Mouse (Mus musculus) midbrain, embryonic 11.5 days (tissue): ENCODE data around the gene Rps15a. TPM values are rescaled to one million over a fixed set of nuclear protein-coding genes. Genes with fewer than 3 reads are reported as not detected.
A peak's percentile ranks its signal among the peaks of the same experiment; 100 is the strongest.

Experiments
- ATAC-seq: fragments of 200-750 bp; cut with Nextera tagmentation; 2 replicates; pipeline ENCODE4 v1.8.0; 2017; ENCODE audit warnings: moderate TSS enrichment, moderate library complexity; ENCODE audit not compliant: low FRiP score
- DNase-seq: peaks from one replicate; pipeline ENCODE4 v3.0.0; 2015; ENCODE audit warnings: low spot score; ENCODE audit errors: missing footprints
- H3K27ac ChIP-seq: fragments of 300-500 bp; sonication (generic); 2 replicates; pipeline ENCODE4 v1.5.1; 2014; ENCODE audit warnings: low read depth, low read length
- H3K27me3 ChIP-seq: fragments of 300-500 bp; sonication (generic); 2 replicates; pipeline ENCODE4 v1.6.1; 2014; ENCODE audit warnings: mild to moderate bottlenecking, low read length, moderate library complexity, mixed read lengths; ENCODE audit not compliant: control insufficient read depth, insufficient read depth
- H3K36me3 ChIP-seq: fragments of 300-500 bp; sonication (generic); 2 replicates; pipeline ENCODE4 v1.6.1; 2014; ENCODE audit warnings: mild to moderate bottlenecking, low read length, moderate library complexity, mixed read lengths; ENCODE audit not compliant: control insufficient read depth, insufficient read depth
- H3K4me1 ChIP-seq: fragments of 300-500 bp; sonication (generic); 2 replicates; pipeline ENCODE4 v1.6.1; 2014; ENCODE audit warnings: low read length; ENCODE audit not compliant: control insufficient read depth, insufficient read depth
- H3K4me2 ChIP-seq: fragments of 300-500 bp; sonication (generic); 2 replicates; pipeline ENCODE4 v1.6.1; 2014; ENCODE audit warnings: mild to moderate bottlenecking, moderate library complexity
- H3K4me3 ChIP-seq: fragments of 300-500 bp; sonication (generic); 2 replicates; pipeline ENCODE4 v1.5.1; 2014; ENCODE audit warnings: low read depth, low read length
- H3K9ac ChIP-seq: fragments of 300-500 bp; sonication (generic); 2 replicates; pipeline ENCODE4 v1.6.1; 2014; ENCODE audit warnings: low read length
- H3K9me3 ChIP-seq: fragments of 300-500 bp; sonication (generic); 2 replicates; pipeline ENCODE4 v1.6.1; 2016; ENCODE audit warnings: low read length; ENCODE audit not compliant: control insufficient read depth
- WGBS: fragments of 180-500 bp; shearing (Covaris S2); extraction: QIAGEN DNeasy Blood & Tissue Kit; methylation state at CpG from one replicate; pipeline ENCODE4 v1.1.7; 2014; 5-methylcytosine and 5-hydroxymethylcytosine counted together
- polyA plus RNA-seq: library from polyadenylated mRNA; unstranded; fragments of >200 nt; fragmentation: Nextera tagmentation; extraction: Ambion mirVana; gene quantifications from 2 replicates; pipeline ENCODE4 v1.2.1, GENCODE M21; 2014

The Rps15a gene
- polyA plus RNA-seq, 1 experiment from 2014 or later, result 691 TPM

GRCm38 (mm10) chr7:118104458-118105052 lies 11.4 kb downstream of the Rps15a start:
- DNase-seq, result no peak
- H3K27me3 ChIP-seq, result no peaks in the 10 kb centered on the region
- H3K4me2 ChIP-seq, result no peak overlapping the region
- 83% methylated on average over 5 of the region's 5 CpGs for whole genome bisulfite sequencing
- no peak overlapping the region for H3K9ac ChIP-seq
- no peak for ATAC-seq
- no peaks in the 10 kb centered on the region for H3K9me3 ChIP-seq
- H3K4me3 ChIP-seq, result no peak overlapping the region
- H3K36me3 ChIP-seq, result peaks cover 19% of the 10 kb centered on the region; the same call in 1 of the 2 replicates
- no peaks in the 10 kb centered on the region for H3K4me1 ChIP-seq
- H3K27ac ChIP-seq, result no peak overlapping the region

- Histone ChIP-seq H3K36me3 (peaks cover 13% of the 10 kb centered on the region; the same call in 1 of the 2 replicates), H3K27ac (no peak overlapping the region), H3K27me3 (no peaks in the 10 kb centered on the region), H3K9ac (no peak overlapping the region), H3K4me1 (no peaks in the 10 kb centered on the region), H3K9me3 (no peaks in the 10 kb centered on the region), H3K4me3 (no peak overlapping the region), H3K4me2 (no peak overlapping the region)
- ATAC-seq (peak; percentile 39), DNase-seq (peak; percentile 85)
- 49% methylated on average over 5 of the region's 5 CpGs for WGBS
Observed at GRCm38 (mm10) chr7:118103462-118104379, 12.3 kb downstream of the Rps15a start.

GRCm38 (mm10) chr7:118102678-118103461 lies 13.1 kb downstream of the Rps15a start:
- Histone ChIP-seq H3K36me3 (peaks cover 5% of the 10 kb centered on the region; the same call in 1 of the 2 replicates), H3K27me3 (no peaks in the 10 kb centered on the region), H3K9ac (no peak overlapping the region), H3K4me2 (no peak overlapping the region), H3K9me3 (no peaks in the 10 kb centered on the region), H3K4me3 (no peak overlapping the region), H3K4me1 (no peaks in the 10 kb centered on the region), H3K27ac (no peak overlapping the region)
- 45% methylated on average over 4 of the region's 4 CpGs for WGBS
- DNase-seq (peak; percentile 82), ATAC-seq (peak; percentile 60)

- peak; percentile 93 for DNase-seq
- no peaks in the 10 kb centered on the region; the same call in 1 of the 2 replicates for H3K36me3 ChIP-seq
- ATAC-seq, result no peak
- H3K4me1 ChIP-seq, result no peaks in the 10 kb centered on the region
- no peak overlapping the region for H3K4me2 ChIP-seq
- no peaks in the 10 kb centered on the region for H3K9me3 ChIP-seq
- WGBS, result 49% methylated on average over 4 of the region's 4 CpGs
- H3K27me3 ChIP-seq, result no peaks in the 10 kb centered on the region
- H3K27ac ChIP-seq, result no peak overlapping the region
- H3K4me3 ChIP-seq, result no peak overlapping the region
- H3K9ac ChIP-seq, result no peak overlapping the region
Observed at GRCm38 (mm10) chr7:118102231-118102630, 13.8 kb downstream of the Rps15a start.

GRCm38 (mm10) chr7:118097615-118098014 lies 18.4 kb downstream of the Rps15a start:
- H3K36me3 ChIP-seq, result no peaks in the 10 kb centered on the region
- no peaks in the 10 kb centered on the region for H3K4me1 ChIP-seq
- H3K27ac ChIP-seq, result no peak overlapping the region
- DNase-seq (no peak), ATAC-seq (no peak)
- WGBS, result 73% methylated on average over 7 of the region's 7 CpGs
- no peak overlapping the region for H3K9ac ChIP-seq
- no peaks in the 10 kb centered on the region for H3K27me3 ChIP-seq
- H3K9me3 ChIP-seq, result no peaks in the 10 kb centered on the region
- H3K4me2 ChIP-seq, result no peak overlapping the region
- H3K4me3 ChIP-seq, result no peak overlapping the region

- H3K4me1 ChIP-seq, result no peaks in the 10 kb centered on the region
- ATAC-seq (no peak), DNase-seq (no peak)
- no peaks in the 10 kb centered on the region for H3K36me3 ChIP-seq
- no peak overlapping the region for H3K4me3 ChIP-seq
- H3K4me2 ChIP-seq, result no peak overlapping the region
- no peaks in the 10 kb centered on the region for H3K27me3 ChIP-seq
- H3K27ac ChIP-seq, result no peak overlapping the region
- H3K9ac ChIP-seq, result no peak overlapping the region
- H3K9me3 ChIP-seq, result no peaks in the 10 kb centered on the region
- WGBS, result 94% methylated on average over 4 of the region's 4 CpGs
Observed at GRCm38 (mm10) chr7:118079987-118080386, 36.0 kb downstream of the Rps15a start.

DNA sequence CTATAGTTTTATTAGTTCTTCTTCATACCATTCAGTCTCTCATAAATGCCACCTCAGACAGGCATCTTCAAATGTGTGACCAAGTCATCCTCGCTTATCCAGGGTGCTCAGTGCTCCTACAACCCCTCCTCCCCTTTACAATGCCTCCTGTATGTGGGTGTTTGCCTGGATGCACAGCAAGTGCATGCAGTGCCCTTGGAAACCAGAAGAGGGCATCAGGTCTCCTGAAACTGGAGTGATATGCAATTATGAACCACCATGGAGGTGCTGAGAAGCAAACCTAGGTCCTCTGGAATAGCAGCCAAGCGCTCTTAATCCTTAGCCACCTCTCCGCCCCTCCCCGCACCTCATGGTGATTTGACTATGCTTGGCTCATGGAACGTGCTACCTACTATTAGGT lies 36.9 kb downstream of the Rps15a start:
- WGBS, result 87% methylated on average over 5 of the region's 5 CpGs
- ATAC-seq, result no peak

GRCm38 (mm10) chr7:118067261-118067660 lies 48.7 kb downstream of the Rps15a start:
- H3K9me3 ChIP-seq, result no peaks in the 10 kb centered on the region
- ATAC-seq (no peak), DNase-seq (no peak)
- no peaks in the 10 kb centered on the region for H3K36me3 ChIP-seq
- 92% methylated on average over 5 of the region's 5 CpGs for WGBS
- H3K9ac ChIP-seq, result no peak overlapping the region
- no peak overlapping the region for H3K27ac ChIP-seq
- H3K4me2 ChIP-seq, result no peak overlapping the region
- H3K4me3 ChIP-seq, result no peak overlapping the region
- H3K27me3 ChIP-seq, result no peaks in the 10 kb centered on the region
- H3K4me1 ChIP-seq, result no peaks in the 10 kb centered on the region

More for the DNA sequence above, 36.9 kb downstream of the Rps15a start:
- no peak overlapping the region for H3K4me2 ChIP-seq
- peak; percentile 41 for DNase-seq
- no peaks in the 10 kb centered on the region for H3K9me3 ChIP-seq
- H3K27ac ChIP-seq, result no peak overlapping the region
- H3K9ac ChIP-seq, result no peak overlapping the region
- H3K4me3 ChIP-seq, result no peak overlapping the region
- H3K4me1 ChIP-seq, result no peaks in the 10 kb centered on the region
- H3K27me3 ChIP-seq, result no peaks in the 10 kb centered on the region
- no peaks in the 10 kb centered on the region for H3K36me3 ChIP-seq
